Mouse (Mus musculus) heart, embryonic 16.5 days (tissue): ENCODE measurements around the gene Psmc2. TPM values are rescaled to one million over a fixed set of nuclear protein-coding genes. Genes with fewer than 3 reads are reported as not detected.

Source experiments
- ATAC-seq: fragments of 200-750 bp; cut with Nextera tagmentation; replicated peaks from 2 replicates; pipeline ENCODE4 v1.8.0; 2017; ENCODE audit warnings: moderate number of reproducible peaks; ENCODE audit not compliant: insufficient read depth, low FRiP score; ENCODE audit errors: extremely low read depth
- H3K27ac ChIP-seq: fragments of 300-500 bp; sonication (generic); 2 replicates; pipeline ENCODE4 v1.5.1; 2014; ENCODE audit warnings: mild to moderate bottlenecking, low read length, control low read depth, moderate library complexity
- H3K27me3 ChIP-seq: fragments of 300-500 bp; sonication (generic); 2 replicates; pipeline ENCODE4 v1.6.1; 2014; ENCODE audit warnings: low read length, mixed read lengths; ENCODE audit not compliant: control insufficient read depth, insufficient read depth
- H3K36me3 ChIP-seq: fragments of 300-500 bp; sonication (generic); 2 replicates; pipeline ENCODE4 v1.6.1; 2014; ENCODE audit not compliant: control insufficient read depth, insufficient read depth
- H3K4me1 ChIP-seq: fragments of 300-500 bp; sonication (generic); 2 replicates; pipeline ENCODE4 v1.6.1; 2014; ENCODE audit warnings: low read length, mixed read lengths; ENCODE audit not compliant: control insufficient read depth, insufficient read depth
- H3K4me2 ChIP-seq: fragments of 300-500 bp; sonication (generic); 2 replicates; pipeline ENCODE4 v1.6.1; 2014; ENCODE audit warnings: low read depth, mild to moderate bottlenecking, control low read depth, low read length
- H3K4me3 ChIP-seq: fragments of 300-500 bp; sonication (generic); 2 replicates; pipeline ENCODE4 v1.5.1; 2014; ENCODE audit warnings: mild to moderate bottlenecking, control low read depth, low read length
- H3K9ac ChIP-seq: fragments of 300-500 bp; sonication (generic); 2 replicates; pipeline ENCODE4 v1.6.1; 2014; ENCODE audit warnings: low read length, control low read depth
- H3K9me3 ChIP-seq: fragments of 300-500 bp; sonication (generic); replicated peaks from 2 replicates; pipeline ENCODE4 v1.6.1; 2016; ENCODE audit warnings: low read length; ENCODE audit not compliant: control insufficient read depth
- WGBS: fragments of 180-500 bp; shearing (Covaris S2); extraction: QIAGEN DNeasy Blood & Tissue Kit; methylation state at CpG from one replicate; pipeline ENCODE4 v1.1.7; 2014; 5-methylcytosine and 5-hydroxymethylcytosine counted together
- polyA plus RNA-seq: library from polyadenylated mRNA; unstranded; fragments of >200 nt; fragmentation: Nextera tagmentation; extraction: Ambion mirVana; gene quantifications from 2 replicates; pipeline ENCODE4 v1.2.1, GENCODE M21; 2015

Gene Psmc2
- polyA plus RNA-seq, 1 experiment from 2014 or later: 138 TPM

DNA sequence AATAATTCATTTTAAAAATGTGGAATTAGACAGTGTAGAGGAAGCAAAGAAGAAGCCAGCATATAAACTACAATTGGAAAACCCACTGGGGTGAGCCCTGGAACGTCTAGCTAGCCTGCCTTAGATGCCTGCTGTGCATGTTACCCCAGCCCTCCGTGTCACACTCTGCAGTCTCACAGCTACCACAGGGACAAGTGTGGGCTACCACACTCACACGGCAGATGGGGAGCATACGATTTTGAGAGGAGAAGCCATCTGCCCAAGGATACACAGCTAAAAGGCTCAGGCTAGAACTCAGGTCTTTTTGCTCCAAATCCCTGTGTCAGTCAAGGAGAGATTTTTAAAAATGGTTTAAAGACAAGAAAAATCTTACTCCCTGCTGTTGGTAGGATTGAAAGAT is 43.8 kb downstream of the Psmc2 start:
- no peak overlapping the region for H3K9ac ChIP-seq
- H3K27ac ChIP-seq: no peak overlapping the region
- no peak for ATAC-seq
- H3K9me3 ChIP-seq: no peaks in the 10 kb centered on the region
- WGBS: 50% methylated on average over 4 of the region's 4 CpGs
- no peak overlapping the region for H3K4me3 ChIP-seq
- H3K4me2 ChIP-seq: no peak overlapping the region
- H3K36me3 ChIP-seq: no peaks in the 10 kb centered on the region
- no peaks in the 10 kb centered on the region for H3K27me3 ChIP-seq
- H3K4me1 ChIP-seq: no peaks in the 10 kb centered on the region

DNA sequence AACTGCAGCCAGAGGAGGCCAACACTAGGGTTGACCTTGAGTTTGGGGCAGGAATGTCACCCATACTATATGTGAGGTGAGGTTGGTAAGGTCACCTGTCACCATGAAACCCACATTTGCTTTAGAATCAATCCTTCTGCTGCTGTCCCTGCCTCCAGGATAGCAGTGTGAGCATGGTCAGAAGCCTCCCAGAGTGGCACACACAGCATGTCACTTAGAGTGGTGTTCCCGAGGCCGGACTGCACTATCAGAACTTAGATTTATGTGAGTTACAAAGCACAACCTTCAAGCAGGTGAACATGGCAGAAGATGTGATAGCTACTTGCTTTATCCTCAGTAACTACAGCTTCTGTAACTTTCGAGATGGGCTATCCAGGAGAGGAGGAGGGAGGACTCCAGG is 46.7 kb downstream of the Psmc2 start:
- Histone ChIP-seq H3K9ac (no peak overlapping the region), H3K4me3 (no peak overlapping the region), H3K27ac (no peak overlapping the region), H3K27me3 (no peaks in the 10 kb centered on the region), H3K4me1 (no peaks in the 10 kb centered on the region), H3K36me3 (no peaks in the 10 kb centered on the region), H3K4me2 (no peak overlapping the region), H3K9me3 (no peaks in the 10 kb centered on the region)
- WGBS: 67% methylated on average over 3 of the region's 3 CpGs
- no peak for ATAC-seq

DNA sequence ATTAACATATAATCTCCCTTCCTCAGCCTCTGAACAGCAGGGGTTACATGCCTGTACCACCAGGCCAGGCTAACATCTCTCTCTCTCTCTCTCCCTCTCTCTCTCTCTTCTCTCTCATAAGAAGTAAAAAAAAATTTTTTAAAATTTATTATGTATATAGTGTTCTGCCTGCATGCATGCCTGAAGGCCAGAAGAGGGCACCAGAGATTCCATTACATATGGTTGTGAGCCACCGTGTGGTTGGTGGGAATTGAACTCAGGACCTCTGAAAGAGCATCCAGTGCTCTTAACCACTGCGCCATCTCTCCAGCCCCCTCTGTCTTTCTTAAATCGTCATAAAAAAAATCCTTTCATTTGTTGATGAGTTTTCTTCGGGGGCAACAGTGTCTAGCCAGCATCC is 59.6 kb downstream of the Psmc2 start:
- no peak overlapping the region for H3K4me2 ChIP-seq
- no peaks in the 10 kb centered on the region for H3K4me1 ChIP-seq
- H3K27me3 ChIP-seq: no peaks in the 10 kb centered on the region
- H3K27ac ChIP-seq: no peak overlapping the region
- no peaks in the 10 kb centered on the region for H3K9me3 ChIP-seq
- no peak overlapping the region for H3K4me3 ChIP-seq
- 69% methylated on average over 4 of the region's 4 CpGs for WGBS
- no peak for ATAC-seq
- H3K36me3 ChIP-seq: no peaks in the 10 kb centered on the region
- no peak overlapping the region for H3K9ac ChIP-seq

DNA sequence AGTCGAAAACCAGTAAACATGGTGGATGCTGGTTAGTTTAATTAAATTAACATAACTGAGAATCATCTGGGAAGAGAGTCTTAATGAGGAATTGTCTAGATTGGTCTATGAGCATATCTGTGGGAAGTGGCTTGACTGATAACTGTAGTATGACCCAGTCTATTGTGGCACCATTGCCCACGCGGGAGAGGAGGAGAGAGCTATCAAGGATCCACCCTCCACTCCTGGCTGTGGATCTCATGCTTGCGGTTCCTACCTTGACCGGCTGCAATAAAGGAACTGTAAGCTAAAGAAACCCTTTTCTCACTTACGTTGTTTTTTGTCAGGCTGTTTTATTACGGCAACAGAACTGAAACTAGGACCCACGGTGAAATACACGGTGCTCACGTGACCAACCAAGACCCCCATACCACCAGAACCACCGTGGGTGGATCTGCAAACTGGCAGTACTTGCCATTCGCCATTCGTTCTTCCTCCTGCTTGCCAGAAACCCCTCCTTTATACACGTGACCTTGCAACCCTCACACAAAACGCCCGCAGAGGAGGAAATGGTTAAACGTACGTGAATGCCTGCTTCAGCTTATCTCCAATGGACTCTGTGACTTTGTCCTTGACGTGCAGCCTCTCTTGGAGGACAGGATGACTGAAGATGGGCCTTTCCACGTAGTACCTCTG is 61.7 kb downstream of the Psmc2 start:
- H3K9ac ChIP-seq: no peak overlapping the region
- 69% methylated on average over 20 of the region's 20 CpGs for WGBS
- no peak overlapping the region for H3K4me2 ChIP-seq
- no peak for ATAC-seq
- H3K27ac ChIP-seq: no peak overlapping the region
- no peaks in the 10 kb centered on the region for H3K9me3 ChIP-seq
- no peaks in the 10 kb centered on the region for H3K27me3 ChIP-seq
- H3K4me3 ChIP-seq: no peak overlapping the region
- H3K4me1 ChIP-seq: no peaks in the 10 kb centered on the region
- H3K36me3 ChIP-seq: no peaks in the 10 kb centered on the region

GRCm38 (mm10) chr5:21847438-21847837 is 62.4 kb downstream of the Psmc2 start:
- H3K4me3 ChIP-seq: no peak overlapping the region
- no peaks in the 10 kb centered on the region for H3K27me3 ChIP-seq
- H3K4me2 ChIP-seq: no peak overlapping the region
- no peak overlapping the region for H3K27ac ChIP-seq
- H3K9ac ChIP-seq: no peak overlapping the region
- H3K36me3 ChIP-seq: no peaks in the 10 kb centered on the region
- ATAC-seq: no peak
- no peaks in the 10 kb centered on the region for H3K4me1 ChIP-seq
- 71% methylated on average over 6 of the region's 6 CpGs for WGBS
- H3K9me3 ChIP-seq: no peaks in the 10 kb centered on the region

DNA sequence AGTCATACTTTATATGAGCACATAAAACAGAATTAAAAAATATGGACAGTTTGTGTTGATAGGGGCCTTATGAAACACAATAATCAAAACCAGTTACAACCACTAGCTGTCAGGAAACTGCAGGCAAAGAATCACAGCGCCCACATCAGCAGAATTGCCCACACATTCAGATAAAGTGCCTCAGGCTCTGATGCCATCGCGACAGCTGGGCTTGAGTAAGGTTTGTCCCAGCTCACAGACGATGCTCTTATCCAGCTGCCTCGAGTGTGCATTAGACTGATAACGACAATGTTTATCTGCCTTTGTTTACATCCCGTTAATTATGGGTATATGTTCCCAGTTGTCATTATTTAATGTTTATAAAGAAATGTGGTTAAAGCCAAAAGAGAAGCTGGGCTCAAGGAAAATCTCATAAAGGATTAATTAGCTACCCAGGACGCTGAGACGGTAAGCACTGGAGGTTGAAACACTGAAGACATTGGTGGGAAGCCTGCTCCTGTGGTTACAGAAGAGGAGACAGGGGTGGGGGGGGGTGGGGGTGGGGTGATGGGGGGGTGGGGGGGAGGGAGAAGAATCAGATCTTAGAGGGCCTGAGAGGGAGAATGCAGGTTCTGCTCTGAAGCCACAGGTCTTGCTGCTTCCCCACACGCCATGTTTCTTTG is 66.7 kb downstream of the Psmc2 start:
- Histone ChIP-seq H3K27me3 (no peaks in the 10 kb centered on the region), H3K36me3 (no peaks in the 10 kb centered on the region), H3K9me3 (no peaks in the 10 kb centered on the region), H3K4me3 (no peak overlapping the region), H3K4me1 (no peaks in the 10 kb centered on the region), H3K27ac (no peak overlapping the region), H3K9ac (no peak overlapping the region), H3K4me2 (no peak overlapping the region)
- no peak for ATAC-seq
- 39% methylated on average over 10 of the region's 10 CpGs for WGBS

Other genes starting within 250 kb of the Psmc2 start
- 24.0 and 26.9 TPM in 2 replicates for gene Lrrc17, start 241.7 kb upstream of the Psmc2 start, polyA plus RNA-seq
- 0.27 and 0.30 TPM in 2 replicates for gene Fbxl13, start 139.6 kb upstream of the Psmc2 start, polyA plus RNA-seq
- 19.2 and 20.0 TPM in 2 replicates for gene Armc10, start 139.5 kb upstream of the Psmc2 start, polyA plus RNA-seq
- gene Napepld, start 83.9 kb upstream of the Psmc2 start, polyA plus RNA-seq: 5.6 and 6.3 TPM in 2 replicates
- 154 and 168 TPM in 2 replicates for gene Pmpcb, start 48.1 kb upstream of the Psmc2 start, polyA plus RNA-seq
- gene Dnajc2, start within 50 bp of the Psmc2 start, polyA plus RNA-seq: 41.5 and 47.5 TPM in 2 replicates
- gene Slc26a5, start 80.3 kb downstream of the Psmc2 start, polyA plus RNA-seq: not detected in 2 replicates